ENCODE assay signal across 8 mouse cellular contexts in the genomic region with DNA sequence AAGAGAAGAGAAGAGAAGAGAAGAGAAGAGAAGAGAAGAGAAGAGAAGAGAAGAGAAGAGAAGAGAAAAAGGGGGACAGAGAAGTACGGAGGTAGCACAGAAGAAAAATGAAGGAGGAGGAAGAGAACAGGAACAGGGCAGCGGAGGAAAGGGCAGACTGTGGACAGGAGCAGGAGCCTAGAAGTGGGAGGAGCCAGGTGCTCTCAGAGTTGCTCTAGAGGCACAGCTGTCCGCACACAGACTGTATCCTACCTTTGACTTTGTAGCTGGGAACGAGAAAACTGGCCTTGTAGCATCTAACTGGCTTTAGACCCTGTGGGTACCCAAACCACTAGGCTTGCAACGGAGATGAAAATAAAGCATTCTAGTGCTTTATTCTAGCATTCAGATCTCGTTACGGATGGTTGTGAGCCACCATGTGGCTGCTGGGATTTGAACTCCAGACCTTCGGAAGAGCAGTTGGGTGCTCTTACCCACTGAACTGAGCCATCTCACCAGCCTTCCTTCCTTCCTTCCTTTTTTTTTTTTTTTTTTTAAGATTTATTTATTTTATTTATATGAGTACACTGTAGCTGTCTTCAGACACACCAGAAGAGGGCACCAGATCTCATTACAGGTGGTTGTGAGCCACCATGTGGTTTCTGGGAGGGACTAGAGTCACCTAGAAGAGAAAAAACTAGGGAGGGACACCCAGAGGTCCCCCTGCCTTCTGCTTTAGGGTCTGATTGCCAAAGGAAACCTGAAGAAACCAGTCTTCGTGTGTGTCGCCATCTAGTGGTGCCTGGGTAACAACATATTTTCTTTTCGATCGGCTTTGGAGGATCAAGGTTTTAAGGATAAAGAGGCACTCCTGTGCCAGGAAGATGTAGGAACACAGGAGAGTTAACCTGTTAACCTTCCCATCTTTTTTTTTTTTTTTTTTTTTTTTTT. TPM values are rescaled to one million over a fixed set of nuclear protein-coding genes. Genes with fewer than 3 reads are reported as not detected.
A peak's percentile ranks its signal among the peaks of the same experiment; 100 is the strongest.
DNase-seq lines count a peak whose midpoint lies in the region; ATAC-seq and TF ChIP-seq lines count a peak whose summit lies in the region.

No protein-coding gene starts in this region.

- peak; percentile 85 for TF ChIP-seq CTCF in intestine, postnatal 0 days (IDR thresholded peaks at IDR 0.05; ENCODE audit: low read depth)
- TF ChIP-seq CTCF in embryonic fibroblast, embryonic 13.5 days (IDR thresholded peaks at IDR 0.05; ENCODE audit: borderline replicate concordance, insufficient read depth, low read length): 0 out of 2 replicates have a peak, but pooled peaks have one; percentile 21

- no peaks in the 10 kb centered on the region for H3K27me3 ChIP-seq in intestine, postnatal 0 days (replicated peaks; ENCODE audit: control insufficient read depth, insufficient read depth, low read length)
- H3K27me3 ChIP-seq in intestine, embryonic 16.5 days (replicated peaks; ENCODE audit: control insufficient read depth, insufficient read depth, low read length): no peaks in the 10 kb centered on the region
- no peaks in the 10 kb centered on the region for H3K27me3 ChIP-seq in limb, embryonic 11.5 days (ENCODE audit: control insufficient read depth, insufficient read depth, low read length)

- H3K4me2 ChIP-seq in intestine, postnatal 0 days (replicated peaks; ENCODE audit: low read depth): no peak overlapping the region
- no peak overlapping the region for H3K4me2 ChIP-seq in intestine, embryonic 16.5 days (ENCODE audit: low read depth, low read length)
- no peak overlapping the region for H3K4me2 ChIP-seq in limb, embryonic 11.5 days (ENCODE audit: low read depth, severe bottlenecking)

- DNase-seq in CD4-positive, CD25-positive, alpha-beta regulatory T cell, adult 2 months (ENCODE audit: low read depth, low spot score): peak; percentile 87
- peak; percentile 94 for DNase-seq in ZHBTc4 (ENCODE audit: low read depth, low spot score)
- peak; percentile 79 for DNase-seq in limb, embryonic 11.5 days (ENCODE audit: low spot score)
- DNase-seq in retina, postnatal 1 day: peak; percentile 83

- no peak overlapping the region for H3K9ac ChIP-seq in intestine, postnatal 0 days (ENCODE audit: low read depth, low read length)
- no peak overlapping the region for H3K9ac ChIP-seq in intestine, embryonic 16.5 days (ENCODE audit: low read depth, low read length)
- no peak overlapping the region for H3K9ac ChIP-seq in limb, embryonic 11.5 days (ENCODE audit: low read length)

- ATAC-seq in intestine, postnatal 0 days: no peak
- no peak for ATAC-seq in intestine, embryonic 16.5 days
- no peak for ATAC-seq in limb, embryonic 11.5 days (ENCODE audit: insufficient number of reproducible peaks, low FRiP score, low TSS enrichment, low read depth)
- ATAC-seq in monocyte, adult 5-6 weeks (replicated peaks; ENCODE audit: insufficient number of reproducible peaks, low FRiP score, low TSS enrichment, poor library complexity, severe bottlenecking): no peak

- WGBS in intestine, postnatal 0 days: 54% methylated on average over 12 of the region's 12 CpGs
- WGBS in intestine, embryonic 16.5 days: 52% methylated on average over 12 of the region's 12 CpGs
- WGBS in limb, embryonic 11.5 days: 55% methylated on average over 12 of the region's 12 CpGs

- H3K4me3 ChIP-seq in intestine, postnatal 0 days (ENCODE audit: low read depth, low read length): no peak overlapping the region
- H3K4me3 ChIP-seq in intestine, embryonic 16.5 days (ENCODE audit: low read length): no peak overlapping the region
- no peak overlapping the region for H3K4me3 ChIP-seq in embryonic fibroblast, embryonic 13.5 days (ENCODE audit: insufficient read depth, low read length)
- H3K4me3 ChIP-seq in limb, embryonic 11.5 days (ENCODE audit: low read depth, low read length): no peak overlapping the region

- H3K36me3 ChIP-seq in intestine, postnatal 0 days (ENCODE audit: control insufficient read depth, insufficient read depth): no peaks in the 10 kb centered on the region
- no peaks in the 10 kb centered on the region for H3K36me3 ChIP-seq in intestine, embryonic 16.5 days (ENCODE audit: control insufficient read depth, insufficient read depth, low read length)
- H3K36me3 ChIP-seq in limb, embryonic 11.5 days (ENCODE audit: control insufficient read depth, insufficient read depth, low read length): no peaks in the 10 kb centered on the region

- no peak for TF ChIP-seq POLR2A in embryonic fibroblast, embryonic 13.5 days (IDR thresholded peaks at IDR 0.05; ENCODE audit: low read depth, low read length)

- H3K27ac ChIP-seq in intestine, postnatal 0 days (ENCODE audit: low read depth, low read length): no peak overlapping the region
- no peak overlapping the region for H3K27ac ChIP-seq in intestine, embryonic 16.5 days (ENCODE audit: low read length)
- no peak overlapping the region for H3K27ac ChIP-seq in embryonic fibroblast, embryonic 13.5 days (ENCODE audit: insufficient read depth, low read length)
- H3K27ac ChIP-seq in limb, embryonic 11.5 days (replicated peaks; ENCODE audit: low read depth, low read length): no peak overlapping the region

- no peaks in the 10 kb centered on the region for H3K9me3 ChIP-seq in intestine, postnatal 0 days (ENCODE audit: control insufficient read depth)
- H3K9me3 ChIP-seq in intestine, embryonic 16.5 days (ENCODE audit: control insufficient read depth, low read length): no peaks in the 10 kb centered on the region
- H3K9me3 ChIP-seq in limb, embryonic 11.5 days (ENCODE audit: control insufficient read depth, low read length): no peaks in the 10 kb centered on the region

- H3K4me1 ChIP-seq in intestine, postnatal 0 days (replicated peaks; ENCODE audit: control insufficient read depth, insufficient read depth, low read length): no peaks in the 10 kb centered on the region
- peaks cover 9% of the 10 kb centered on the region; the same call in 1 of the 2 replicates for H3K4me1 ChIP-seq in intestine, embryonic 16.5 days (ENCODE audit: control insufficient read depth, insufficient read depth, low read length)
- H3K4me1 ChIP-seq in embryonic fibroblast, embryonic 13.5 days (ENCODE audit: control insufficient read depth, insufficient read depth, low read length): peaks cover 6% of the 10 kb centered on the region; the same call in 1 of the 2 replicates
- 0 out of 2 replicates have a peak, but pooled peaks cover 2% of the 10 kb centered on the region for H3K4me1 ChIP-seq in limb, embryonic 11.5 days (ENCODE audit: control insufficient read depth, insufficient read depth, low read length)

RNA-seq across cellular contexts. Expression of gene Stoml1, which starts 15.7 kb away (rescaled TPM):
- polyA plus RNA-seq in intestine, postnatal 0 days (2015; fragmentation: Nextera tagmentation; extraction: Ambion mirVana): 15.0 and 15.9 TPM in 2 replicates
- polyA plus RNA-seq in intestine, embryonic 16.5 days (2015; fragmentation: Nextera tagmentation; extraction: Ambion mirVana): 21.1 and 22.4 TPM in 2 replicates
- 25.9 and 27.0 TPM in 2 replicates for polyA plus RNA-seq in embryonic fibroblast, embryonic 13.5 days (2011; ENCODE audit: insufficient read length, low read depth, missing spikeins)
- 19.2 and 24.3 TPM in 2 replicates for polyA plus RNA-seq in limb, embryonic 11.5 days (2014; fragmentation: Nextera tagmentation; extraction: Ambion mirVana)
- total RNA-seq in monocyte, adult 5-6 weeks (2017): 11.3 to 14.2 TPM (median 13.0 TPM) in 3 replicates

RNA-seq across cellular contexts. Expression of gene Pml, which starts 19.1 kb away (rescaled TPM):
- 5.3 and 7.1 TPM in 2 replicates for polyA plus RNA-seq in intestine, postnatal 0 days (2015; fragmentation: Nextera tagmentation; extraction: Ambion mirVana)
- polyA plus RNA-seq in intestine, embryonic 16.5 days (2015; fragmentation: Nextera tagmentation; extraction: Ambion mirVana): 12.4 and 13.7 TPM in 2 replicates
- polyA plus RNA-seq in embryonic fibroblast, embryonic 13.5 days (2011; ENCODE audit: insufficient read length, low read depth, missing spikeins): 56.3 and 86.6 TPM in 2 replicates
- polyA plus RNA-seq in limb, embryonic 11.5 days (2014; fragmentation: Nextera tagmentation; extraction: Ambion mirVana): 18.7 and 19.6 TPM in 2 replicates
- total RNA-seq in monocyte, adult 5-6 weeks (2017): 6.6 to 23.5 TPM (median 15.6 TPM) in 3 replicates

RNA-seq across cellular contexts. Expression of gene Loxl1, which starts 44.3 kb away (rescaled TPM):
- 21.6 and 23.8 TPM in 2 replicates for polyA plus RNA-seq in intestine, postnatal 0 days (2015; fragmentation: Nextera tagmentation; extraction: Ambion mirVana)
- 19.1 and 24.5 TPM in 2 replicates for polyA plus RNA-seq in intestine, embryonic 16.5 days (2015; fragmentation: Nextera tagmentation; extraction: Ambion mirVana)
- 158 and 210 TPM in 2 replicates for polyA plus RNA-seq in embryonic fibroblast, embryonic 13.5 days (2011; ENCODE audit: insufficient read length, low read depth, missing spikeins)
- 15.1 and 16.0 TPM in 2 replicates for polyA plus RNA-seq in limb, embryonic 11.5 days (2014; fragmentation: Nextera tagmentation; extraction: Ambion mirVana)
- not detected in 3 replicates for total RNA-seq in monocyte, adult 5-6 weeks (2017)
